In the genomic region with DNA sequence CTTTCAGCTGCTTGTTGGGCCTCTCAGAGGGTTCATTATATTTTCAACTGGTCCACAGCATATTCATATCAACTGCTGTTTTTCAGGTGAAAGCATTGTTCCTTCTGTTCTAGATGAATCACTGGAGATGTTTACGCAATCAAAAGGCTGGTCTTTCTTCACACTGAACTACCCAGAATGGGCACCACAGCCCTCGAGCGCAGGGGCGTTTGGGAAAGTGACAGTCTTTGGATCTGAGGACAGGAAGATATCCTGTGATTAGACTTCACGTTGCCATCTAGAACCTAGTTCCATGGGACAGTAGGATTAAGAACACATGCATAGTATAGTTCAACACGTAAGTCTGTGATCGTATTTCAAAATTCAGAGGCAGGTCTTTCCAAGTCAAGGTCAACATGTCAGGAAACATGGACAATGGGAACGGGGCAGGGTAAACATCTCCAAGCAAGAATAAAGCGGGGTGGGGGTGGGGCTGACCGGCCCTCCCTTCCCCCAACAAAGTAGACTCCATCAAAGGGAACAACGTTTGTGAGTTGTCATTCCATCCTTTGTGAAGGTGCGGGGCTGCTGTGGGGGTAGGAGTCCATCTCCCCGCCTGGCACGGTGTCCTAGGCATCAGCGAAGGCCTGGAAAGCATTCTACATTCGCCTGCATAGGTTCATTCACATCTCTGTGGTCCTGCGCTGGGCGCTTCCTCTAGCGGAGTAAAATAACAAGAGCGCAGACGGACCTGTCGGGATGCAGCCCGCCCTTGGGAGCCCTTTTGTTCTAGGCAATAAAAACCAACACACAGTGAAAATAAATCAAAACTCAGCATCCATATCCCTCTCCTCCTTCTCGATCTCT, we compare ENCODE assay signal across 9 mouse cellular contexts. TPM values are rescaled to one million over a fixed set of nuclear protein-coding genes. Genes with fewer than 3 reads are reported as not detected.
DNase-seq lines count a peak whose midpoint lies in the region; ATAC-seq and TF ChIP-seq lines count a peak whose summit lies in the region.
"Had no signal": no experiment of that assay in that cellular context is flagged by ENCODE, and none has a peak within 500 bp of the region (broad histone marks: within the 10 kb centered on the region; RNA-seq: fewer than 3 reads in every experiment).

A gene (plus strand): TSS at position 806 of the 846 bp plus-strand sequence.

- H3K9me3 ChIP-seq in heart, embryonic 16.5 days (replicated peaks; ENCODE audit: control insufficient read depth, low read length), result 0 out of 2 replicates have a peak, but pooled peaks cover 3% of the 10 kb centered on the region
- H3K9me3 ChIP-seq in stomach, embryonic 15.5 days, result no peaks in the 10 kb centered on the region

- peak within 1 kb of the TSS; percentile 85 for H3K9ac ChIP-seq in heart, embryonic 16.5 days (ENCODE audit: low read length)
- H3K9ac ChIP-seq in stomach, embryonic 15.5 days, result peak within 1 kb of the TSS; percentile 54

- H3K4me3 ChIP-seq in heart, embryonic 16.5 days (ENCODE audit: low read length), result peak within 1 kb of the TSS; percentile 79
- peak within 1 kb of the TSS; percentile 89 for H3K4me3 ChIP-seq in layer of hippocampus, adult 2 months
- H3K4me3 ChIP-seq in stomach, embryonic 15.5 days (replicated peaks), result peak within 1 kb of the TSS; percentile 64

- peak; percentile 8 for DNase-seq in urinary bladder, postnatal 14 days (ENCODE audit: low spot score)
- DNase-seq in urinary bladder, postnatal 25 days (ENCODE audit: low spot score), result no peak
- DNase-seq in embryo, embryonic 11.5 days (ENCODE audit: low read depth, low spot score), result peak; percentile 35
- no peak for DNase-seq in layer of hippocampus, adult 2 months (ENCODE audit: low spot score in 2 of 2)
- peak; percentile 20 for DNase-seq in lung, postnatal 14 days
- no peak for DNase-seq in thymus, adult 18-20 months

- H3K4me1 ChIP-seq in heart, embryonic 16.5 days (ENCODE audit: control insufficient read depth, insufficient read depth, low read length), result peaks cover 3% of the 10 kb centered on the region; the same call in 1 of the 2 replicates
- no peaks in the 10 kb centered on the region for H3K4me1 ChIP-seq in stomach, embryonic 15.5 days

- peak within 1 kb of the TSS; percentile 92 for H3K4me2 ChIP-seq in heart, embryonic 16.5 days (ENCODE audit: low read depth, low read length)
- peak within 1 kb of the TSS; percentile 95 for H3K4me2 ChIP-seq in stomach, embryonic 15.5 days

- ATAC-seq in heart, embryonic 16.5 days (replicated peaks; ENCODE audit: extremely low read depth, insufficient read depth, low FRiP score), result peak; percentile 34
- peak; percentile 14; the same call in 1 of the 2 replicates for ATAC-seq in stomach, embryonic 15.5 days (ENCODE audit: insufficient read depth, low FRiP score, low read depth)

- TF ChIP-seq CTCF in layer of hippocampus, adult 2 months (conservative IDR thresholded peaks at IDR 0.05), result 0 out of 2 replicates have a peak, but pooled peaks have one; percentile 5

- H3K27me3 ChIP-seq in heart, embryonic 16.5 days (ENCODE audit: control insufficient read depth, insufficient read depth, low read length), result no peaks in the 10 kb centered on the region
- no peaks in the 10 kb centered on the region for H3K27me3 ChIP-seq in stomach, embryonic 15.5 days (replicated peaks)

- WGBS in heart, embryonic 16.5 days, result 12% methylated on average over 24 of the region's 24 CpGs
- 12% methylated on average over 24 of the region's 24 CpGs for WGBS in stomach, embryonic 15.5 days

- no peaks in the 10 kb centered on the region for H3K36me3 ChIP-seq in heart, embryonic 16.5 days (ENCODE audit: control insufficient read depth, insufficient read depth)
- H3K36me3 ChIP-seq in stomach, embryonic 15.5 days, result no peaks in the 10 kb centered on the region

- peak within 1 kb of the TSS; percentile 87 for H3K27ac ChIP-seq in heart, embryonic 16.5 days (ENCODE audit: low read length)
- H3K27ac ChIP-seq in layer of hippocampus, adult 2 months, result peak within 1 kb of the TSS; percentile 97
- H3K27ac ChIP-seq in stomach, embryonic 15.5 days, result peak within 1 kb of the TSS; percentile 79

RNA-seq across cellular contexts. Expression of the gene that starts here (rescaled TPM):
- 9.2 and 11.1 TPM in 2 replicates for polyA plus RNA-seq in heart, embryonic 16.5 days (2015; fragmentation: Nextera tagmentation; extraction: Ambion mirVana)
- 10 to 100 TPM; 83.7 to 85.8 TPM for total RNA-seq in layer of hippocampus, adult 2 months (2021)
- 8.2 and 9.6 TPM in 2 replicates for polyA plus RNA-seq in stomach, embryonic 15.5 days (2015; fragmentation: Nextera tagmentation; extraction: Ambion mirVana)
- total RNA-seq: neutrophil, adult 5-6 weeks had no signal

Comparison
In these comparisons a context has a peak if more than half of its experiments do, and no peak if none do; other contexts are left out.
1. DNase-seq: peak in urinary bladder, postnatal 14 days (single experiment), embryo, embryonic 11.5 days (single experiment) and lung, postnatal 14 days (single experiment); none in urinary bladder, postnatal 25 days (single experiment), layer of hippocampus, adult 2 months (0 of 2) and thymus, adult 18-20 months (0 of 2).
2. Peak in every context shown above with its lines, with median percentiles within 50 percentile points of each other: H3K27ac ChIP-seq and H3K4me3 ChIP-seq.